Mouse (Mus musculus): ENCODE data around the gene Mpzl1. TPM values are rescaled to one million over a fixed set of nuclear protein-coding genes. Genes with fewer than 3 reads are reported as not detected.

Gene Mpzl1
- polyA plus RNA-seq, 1 experiment from 2014 or later: 155 TPM

DNA sequence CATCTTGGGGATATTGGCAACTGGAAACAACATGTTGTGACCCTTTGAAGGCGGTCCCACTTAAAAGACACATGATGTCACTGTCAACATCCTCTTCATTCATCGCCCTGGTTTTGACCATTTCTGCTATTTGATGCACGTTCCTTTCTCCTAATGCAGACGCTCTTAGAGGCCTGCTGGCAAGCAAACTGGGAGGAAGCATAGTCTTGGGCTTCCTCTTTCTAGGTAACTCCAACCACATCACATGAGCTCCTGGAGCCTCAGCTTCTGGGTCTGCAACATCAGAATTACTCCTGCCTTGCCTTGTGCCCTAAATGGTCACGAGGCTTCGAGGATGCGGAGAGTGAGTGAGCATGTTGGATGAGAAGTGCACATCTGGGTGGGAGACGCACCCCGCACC lies 40.8 kb upstream of the Mpzl1 start:
- H3K9me3 ChIP-seq (ENCODE audit: control insufficient read depth, low read length): no peaks in the 10 kb centered on the region
- ATAC-seq (ENCODE audit: low read depth): no peak
- H3K9ac ChIP-seq (replicated peaks; ENCODE audit: low read depth, low read length): no peak overlapping the region
- WGBS: 94% methylated on average over 9 of the region's 9 CpGs
- H3K4me3 ChIP-seq (ENCODE audit: low read depth, low read length): no peak overlapping the region
- no peak overlapping the region for H3K4me2 ChIP-seq (ENCODE audit: low read depth, low read length)
- H3K27me3 ChIP-seq (ENCODE audit: control insufficient read depth, insufficient read depth, low read length): no peaks in the 10 kb centered on the region
- H3K4me1 ChIP-seq (ENCODE audit: control insufficient read depth, insufficient read depth, low read length): no peaks in the 10 kb centered on the region
- no peak overlapping the region for H3K27ac ChIP-seq (ENCODE audit: low read depth, low read length)
- H3K36me3 ChIP-seq (ENCODE audit: control insufficient read depth, insufficient read depth, low read length): no peaks in the 10 kb centered on the region

DNA sequence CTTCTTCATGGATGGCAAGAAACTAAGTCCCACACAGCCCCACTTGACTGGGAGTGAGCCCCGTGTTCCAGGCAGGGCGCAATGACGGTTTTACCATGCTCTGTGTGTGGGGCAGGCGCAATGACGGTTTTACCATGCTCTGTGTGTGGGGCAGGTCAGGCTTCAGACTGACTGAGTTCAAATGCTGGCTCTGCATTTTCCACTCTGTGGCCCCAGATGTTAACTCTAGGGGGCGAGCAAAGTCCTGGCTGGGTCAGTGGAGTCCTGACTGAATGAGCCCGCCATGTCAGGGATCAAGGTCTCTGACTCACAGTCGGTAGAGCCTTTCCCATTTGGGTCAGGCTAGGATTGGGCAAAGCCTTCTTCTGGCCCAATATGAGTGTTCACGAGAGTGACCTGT lies 38.0 kb upstream of the Mpzl1 start:
- no peak overlapping the region for H3K4me3 ChIP-seq (ENCODE audit: low read depth, low read length)
- 80% methylated on average over 9 of the region's 9 CpGs for WGBS
- H3K9me3 ChIP-seq (ENCODE audit: control insufficient read depth, low read length): no peaks in the 10 kb centered on the region
- no peaks in the 10 kb centered on the region for H3K27me3 ChIP-seq (ENCODE audit: control insufficient read depth, insufficient read depth, low read length)
- H3K4me2 ChIP-seq (ENCODE audit: low read depth, low read length): no peak overlapping the region
- H3K36me3 ChIP-seq (ENCODE audit: control insufficient read depth, insufficient read depth, low read length): no peaks in the 10 kb centered on the region
- ATAC-seq (ENCODE audit: low read depth): no peak
- H3K9ac ChIP-seq (replicated peaks; ENCODE audit: low read depth, low read length): no peak overlapping the region
- H3K27ac ChIP-seq (ENCODE audit: low read depth, low read length): no peak overlapping the region
- H3K4me1 ChIP-seq (ENCODE audit: control insufficient read depth, insufficient read depth, low read length): no peaks in the 10 kb centered on the region

DNA sequence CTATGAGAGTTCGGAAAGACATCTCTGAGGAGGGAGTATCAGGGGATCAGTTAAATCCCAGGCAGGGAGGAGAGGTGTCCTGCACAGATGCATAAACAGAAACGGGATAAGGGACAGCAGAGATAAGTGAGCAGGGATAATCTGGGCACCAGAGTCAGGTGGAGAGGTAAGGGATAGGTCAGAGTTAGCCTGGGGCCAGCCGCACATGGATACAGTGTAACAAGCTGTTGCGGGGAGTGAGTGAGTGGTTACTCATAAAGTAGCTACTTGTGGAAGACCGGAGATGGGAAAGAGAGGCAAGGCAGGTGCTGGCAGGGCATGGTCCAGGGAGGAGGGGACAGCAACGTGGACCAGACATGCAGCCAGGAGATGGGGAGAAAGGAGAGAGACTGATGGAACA lies 35.7 kb upstream of the Mpzl1 start:
- Histone ChIP-seq H3K36me3 (ENCODE audit: control insufficient read depth, insufficient read depth, low read length) (no peaks in the 10 kb centered on the region), H3K27ac (ENCODE audit: low read depth, low read length) (no peak overlapping the region), H3K4me2 (ENCODE audit: low read depth, low read length) (no peak overlapping the region), H3K9ac (replicated peaks; ENCODE audit: low read depth, low read length) (no peak overlapping the region), H3K4me3 (ENCODE audit: low read depth, low read length) (no peak overlapping the region), H3K27me3 (ENCODE audit: control insufficient read depth, insufficient read depth, low read length) (no peaks in the 10 kb centered on the region), H3K9me3 (ENCODE audit: control insufficient read depth, low read length) (no peaks in the 10 kb centered on the region), H3K4me1 (ENCODE audit: control insufficient read depth, insufficient read depth, low read length) (no peaks in the 10 kb centered on the region)
- ATAC-seq (ENCODE audit: low read depth): no peak
- 84% methylated on average over 6 of the region's 6 CpGs for WGBS

- ATAC-seq (ENCODE audit: low read depth): no peak
- no peaks in the 10 kb centered on the region for H3K27me3 ChIP-seq (ENCODE audit: control insufficient read depth, insufficient read depth, low read length)
- no peaks in the 10 kb centered on the region for H3K36me3 ChIP-seq (ENCODE audit: control insufficient read depth, insufficient read depth, low read length)
- no peak overlapping the region for H3K9ac ChIP-seq (replicated peaks; ENCODE audit: low read depth, low read length)
- no peak overlapping the region for H3K4me2 ChIP-seq (ENCODE audit: low read depth, low read length)
- no peaks in the 10 kb centered on the region for H3K4me1 ChIP-seq (ENCODE audit: control insufficient read depth, insufficient read depth, low read length)
- no peak overlapping the region for H3K4me3 ChIP-seq (ENCODE audit: low read depth, low read length)
- WGBS: 81% methylated on average over 4 of the region's 4 CpGs
- H3K27ac ChIP-seq (ENCODE audit: low read depth, low read length): no peak overlapping the region
- no peaks in the 10 kb centered on the region for H3K9me3 ChIP-seq (ENCODE audit: control insufficient read depth, low read length)
Observed at GRCm38 (mm10) chr1:165668904-165669303, 34.6 kb upstream of the Mpzl1 start.

GRCm38 (mm10) chr1:165667380-165667779 lies 33.0 kb upstream of the Mpzl1 start:
- H3K9me3 ChIP-seq (ENCODE audit: control insufficient read depth, low read length): no peaks in the 10 kb centered on the region
- H3K27me3 ChIP-seq (ENCODE audit: control insufficient read depth, insufficient read depth, low read length): no peaks in the 10 kb centered on the region
- H3K4me1 ChIP-seq (ENCODE audit: control insufficient read depth, insufficient read depth, low read length): peaks cover 3% of the 10 kb centered on the region; the same call in 1 of the 2 replicates
- no peaks in the 10 kb centered on the region for H3K36me3 ChIP-seq (ENCODE audit: control insufficient read depth, insufficient read depth, low read length)
- 43% methylated on average over 13 of the region's 13 CpGs for WGBS
- no peak overlapping the region for H3K27ac ChIP-seq (ENCODE audit: low read depth, low read length)
- no peak overlapping the region for H3K4me3 ChIP-seq (ENCODE audit: low read depth, low read length)
- ATAC-seq (ENCODE audit: low read depth): no peak
- no peak overlapping the region for H3K9ac ChIP-seq (replicated peaks; ENCODE audit: low read depth, low read length)
- no peak overlapping the region for H3K4me2 ChIP-seq (ENCODE audit: low read depth, low read length)

DNA sequence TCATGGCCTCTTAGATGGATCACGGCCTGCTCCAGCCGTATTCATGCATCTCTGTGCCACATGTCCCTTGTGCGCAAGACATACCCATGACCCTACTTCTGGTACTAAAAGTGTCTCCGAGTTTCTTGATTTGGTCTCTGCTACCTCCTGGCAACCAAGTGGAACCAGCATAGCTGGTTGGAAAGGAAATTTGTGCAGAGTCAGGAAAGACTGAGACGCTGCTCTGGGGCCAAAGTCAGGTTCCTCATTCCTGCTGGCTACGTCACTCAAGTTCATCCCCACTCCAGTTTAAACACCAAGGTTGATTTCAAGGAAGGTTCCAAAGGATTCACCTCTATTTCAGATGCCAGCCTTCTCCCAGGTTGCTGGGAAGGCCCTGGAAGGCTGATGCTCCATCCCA lies 32.6 kb upstream of the Mpzl1 start:
- H3K36me3 ChIP-seq (ENCODE audit: control insufficient read depth, insufficient read depth, low read length): no peaks in the 10 kb centered on the region
- no peak for ATAC-seq (ENCODE audit: low read depth)
- H3K27ac ChIP-seq (ENCODE audit: low read depth, low read length): no peak overlapping the region
- H3K4me3 ChIP-seq (ENCODE audit: low read depth, low read length): no peak overlapping the region
- 96% methylated on average over 6 of the region's 6 CpGs for WGBS
- H3K9me3 ChIP-seq (ENCODE audit: control insufficient read depth, low read length): no peaks in the 10 kb centered on the region
- H3K4me1 ChIP-seq (ENCODE audit: control insufficient read depth, insufficient read depth, low read length): peaks cover 3% of the 10 kb centered on the region; the same call in 1 of the 2 replicates
- H3K4me2 ChIP-seq (ENCODE audit: low read depth, low read length): no peak overlapping the region
- H3K27me3 ChIP-seq (ENCODE audit: control insufficient read depth, insufficient read depth, low read length): no peaks in the 10 kb centered on the region
- H3K9ac ChIP-seq (replicated peaks; ENCODE audit: low read depth, low read length): no peak overlapping the region

- no peaks in the 10 kb centered on the region for H3K9me3 ChIP-seq (ENCODE audit: control insufficient read depth, low read length)
- no peak overlapping the region for H3K4me2 ChIP-seq (ENCODE audit: low read depth, low read length)
- H3K4me1 ChIP-seq (ENCODE audit: control insufficient read depth, insufficient read depth, low read length): peaks cover 3% of the 10 kb centered on the region; the same call in 1 of the 2 replicates
- no peaks in the 10 kb centered on the region for H3K27me3 ChIP-seq (ENCODE audit: control insufficient read depth, insufficient read depth, low read length)
- H3K36me3 ChIP-seq (ENCODE audit: control insufficient read depth, insufficient read depth, low read length): no peaks in the 10 kb centered on the region
- no peak overlapping the region for H3K4me3 ChIP-seq (ENCODE audit: low read depth, low read length)
- H3K27ac ChIP-seq (ENCODE audit: low read depth, low read length): no peak overlapping the region
- no peak for ATAC-seq (ENCODE audit: low read depth)
- no peak overlapping the region for H3K9ac ChIP-seq (replicated peaks; ENCODE audit: low read depth, low read length)
- 63% methylated on average over 5 of the region's 5 CpGs for WGBS
Observed at GRCm38 (mm10) chr1:165665758-165666157, 31.4 kb upstream of the Mpzl1 start.

GRCm38 (mm10) chr1:165663277-165663676 lies 28.9 kb upstream of the Mpzl1 start:
- no peaks in the 10 kb centered on the region for H3K27me3 ChIP-seq (ENCODE audit: control insufficient read depth, insufficient read depth, low read length)
- ATAC-seq (ENCODE audit: low read depth): no peak
- no peaks in the 10 kb centered on the region for H3K36me3 ChIP-seq (ENCODE audit: control insufficient read depth, insufficient read depth, low read length)
- WGBS: 69% methylated on average over 16 of the region's 16 CpGs
- H3K27ac ChIP-seq (ENCODE audit: low read depth, low read length): no peak overlapping the region
- no peak overlapping the region for H3K4me2 ChIP-seq (ENCODE audit: low read depth, low read length)
- peaks cover 3% of the 10 kb centered on the region; the same call in 1 of the 2 replicates for H3K4me1 ChIP-seq (ENCODE audit: control insufficient read depth, insufficient read depth, low read length)
- no peak overlapping the region for H3K9ac ChIP-seq (replicated peaks; ENCODE audit: low read depth, low read length)
- H3K9me3 ChIP-seq (ENCODE audit: control insufficient read depth, low read length): no peaks in the 10 kb centered on the region
- no peak overlapping the region for H3K4me3 ChIP-seq (ENCODE audit: low read depth, low read length)

GRCm38 (mm10) chr1:165662426-165663192 lies 28.3 kb upstream of the Mpzl1 start:
- Histone ChIP-seq H3K27me3 (ENCODE audit: control insufficient read depth, insufficient read depth, low read length) (no peaks in the 10 kb centered on the region), H3K4me1 (ENCODE audit: control insufficient read depth, insufficient read depth, low read length) (peaks cover 3% of the 10 kb centered on the region; the same call in 1 of the 2 replicates), H3K36me3 (ENCODE audit: control insufficient read depth, insufficient read depth, low read length) (no peaks in the 10 kb centered on the region), H3K9ac (replicated peaks; ENCODE audit: low read depth, low read length) (no peak overlapping the region), H3K4me3 (ENCODE audit: low read depth, low read length) (no peak overlapping the region), H3K4me2 (ENCODE audit: low read depth, low read length) (no peak overlapping the region), H3K9me3 (ENCODE audit: control insufficient read depth, low read length) (no peaks in the 10 kb centered on the region), H3K27ac (ENCODE audit: low read depth, low read length) (no peak overlapping the region)
- no peak for ATAC-seq (ENCODE audit: low read depth)
- WGBS: 36% methylated on average over 15 of the region's 15 CpGs
